Mouse (Mus musculus) layer of hippocampus, adult 18-20 months (tissue): ENCODE measurements around the gene 4930432K21Rik. TPM values are rescaled to one million over a fixed set of nuclear protein-coding genes. Genes with fewer than 3 reads are reported as not detected.

Source experiments
- DNase-seq, 2 experiments: peaks; one replicate each; pipeline ENCODE4 v3.0.0; 2022; ENCODE audit warnings: low spot score in 2 of 2
- microRNA-seq, 2 experiments: library from miRNA; unstranded; fragments of <30 nt; microRNA quantifications; one replicate each; pipeline ENCODE4 v1.2.0; 2021
- total RNA-seq, 2 experiments: library from RNA; stranded (reverse); gene quantifications; 2 replicates each; pipeline ENCODE4 v1.2.3; 2021

Gene 4930432K21Rik
- total RNA-seq, 2 experiments from 2014 or later: 3.1 to 3.2 TPM

- DNase-seq: no peak
These were observed 58.8 kb downstream of the 4930432K21Rik start for GRCm38 (mm10) chr8:84206666-84207065.

GRCm38 (mm10) chr8:84207811-84208210, 60.0 kb downstream of the 4930432K21Rik start:
- DNase-seq: no peak

- no peak for DNase-seq
These were observed 60.9 kb downstream of the 4930432K21Rik start for GRCm38 (mm10) chr8:84208381-84209380.

- peak; percentile 66 to 89 for DNase-seq
These were observed 62.5 kb downstream of the 4930432K21Rik start for GRCm38 (mm10) chr8:84210167-84210791.

- DNase-seq: no peak
These were observed 63.4 kb downstream of the 4930432K21Rik start for GRCm38 (mm10) chr8:84211202-84211601.

GRCm38 (mm10) chr8:84211881-84212563, 64.2 kb downstream of the 4930432K21Rik start:
- DNase-seq: no peak

GRCm38 (mm10) chr8:84213277-84213676, 65.5 kb downstream of the 4930432K21Rik start:
- no peak for DNase-seq

- DNase-seq: no peak
These were observed 69.4 kb downstream of the 4930432K21Rik start for GRCm38 (mm10) chr8:84217206-84217605.

- no peak for DNase-seq
These were observed 70.3 kb downstream of the 4930432K21Rik start for GRCm38 (mm10) chr8:84218143-84218542.

GRCm38 (mm10) chr8:84220105-84220504, 72.3 kb downstream of the 4930432K21Rik start:
- DNase-seq: no peak

Small RNA genes lying within 50 kb of the gene (microRNA-seq; reads per million reads assigned to microRNA genes)
- 0 reads per million in 2 experiments for gene Gm25110
- 2,017 to 2,202 reads per million in 2 experiments for gene Mir181c
- 1,644 to 1,801 reads per million in 2 experiments for gene Mir181d
- 11,779 to 12,170 reads per million in 2 experiments for gene Mir23a
- gene Mir24-2: 0 reads per million in 2 experiments
- 180 to 185 reads per million in 2 experiments for gene Mir27a
- gene Mir3074-2: 0 reads per million in 2 experiments

Other genes starting within 250 kb of the 4930432K21Rik start
- gene Adgrl1, start 247.9 kb upstream of the 4930432K21Rik start, total RNA-seq: 100 to 1,000 TPM; 306 to 309 TPM
- gene Gm10644, start 192.8 kb upstream of the 4930432K21Rik start, total RNA-seq: under 1 TPM; 0.68 to 0.72 TPM
- gene Asf1b, start 192.5 kb upstream of the 4930432K21Rik start, total RNA-seq: under 1 TPM; 0.36 to 0.47 TPM
- 100 to 1,000 TPM; 274 to 277 TPM for gene Prkaca, start 175.0 kb upstream of the 4930432K21Rik start, total RNA-seq
- gene Samd1, start 150.4 kb upstream of the 4930432K21Rik start, total RNA-seq: 10 to 100 TPM; 42.1 to 44.4 TPM
- gene 1700067K01Rik, start 146.5 kb upstream of the 4930432K21Rik start, total RNA-seq: under 1 TPM; 0.50 to 0.61 TPM
- gene 2210011C24Rik, start 135.9 kb upstream of the 4930432K21Rik start, total RNA-seq: 1 to 10 TPM in 1 of 2 experiments, under 1 TPM in 1; 0.63 to 2.0 TPM
- 1 to 10 TPM; 3.5 to 4.1 TPM for gene Palm3, start 126.6 kb upstream of the 4930432K21Rik start, total RNA-seq
- gene Il27ra, start 105.4 kb upstream of the 4930432K21Rik start, total RNA-seq: 1 to 10 TPM; 1.6 to 1.9 TPM
- not detected for gene Rln3, start 103.0 kb upstream of the 4930432K21Rik start, total RNA-seq
- gene Gm10643, start 82.9 kb upstream of the 4930432K21Rik start, total RNA-seq: 1 to 10 TPM; 4.9 to 5.6 TPM
- 10 to 100 TPM; 27.3 to 28.1 TPM for gene Rfx1, start 81.2 kb upstream of the 4930432K21Rik start, total RNA-seq
- 10 to 100 TPM; 16.9 to 17.6 TPM for gene Dcaf15, start 43.3 kb upstream of the 4930432K21Rik start, total RNA-seq
- not detected for gene Podnl1, start 22.0 kb upstream of the 4930432K21Rik start, total RNA-seq
- gene Cc2d1a, start 89 bp upstream of the 4930432K21Rik start, total RNA-seq: 10 to 100 TPM; 57.4 to 61.0 TPM
- gene Nanos3, start 37.2 kb downstream of the 4930432K21Rik start, total RNA-seq: 1 to 10 TPM; 2.3 to 2.7 TPM
- 10 to 100 TPM; 17.0 to 17.3 TPM for gene Zswim4, start 89.0 kb downstream of the 4930432K21Rik start, total RNA-seq
- 100 to 1,000 TPM; 132 to 136 TPM for gene D8Ertd738e, start 101.7 kb downstream of the 4930432K21Rik start, total RNA-seq
- 10 to 100 TPM; 17.4 to 17.5 TPM for gene Mri1, start 109.3 kb downstream of the 4930432K21Rik start, total RNA-seq
- 10 to 100 TPM; 25.7 to 27.2 TPM for gene Ccdc130, start 122.4 kb downstream of the 4930432K21Rik start, total RNA-seq
- gene Cacna1a, start 240.4 kb downstream of the 4930432K21Rik start, total RNA-seq: 100 to 1,000 TPM; 156 to 184 TPM